Mouse (Mus musculus) lung, adult 2 months (tissue): ENCODE measurements around the gene Tmem178.

Experiments used
- CTCF ChIP-seq: fragments of 200-500 bp; IDR thresholded peaks from 2 replicates; pipeline ENCODE4 v1.5.1; 2011; ENCODE audit warnings: mild to moderate bottlenecking, low read length, control low read depth; ENCODE audit not compliant: insufficient read depth
- POLR2A ChIP-seq: fragments of 200-500 bp; IDR thresholded peaks from 2 replicates; pipeline ENCODE4 v1.6.1; 2011; ENCODE audit warnings: low read depth, mild to moderate bottlenecking, control low read depth, low read length, borderline replicate concordance; ENCODE audit errors: extremely low read depth

GRCm38 (mm10) chr17:80935807-80936519, 8.5 kb upstream of the Tmem178 start:
- no peak for TF ChIP-seq POLR2A
- TF ChIP-seq CTCF = no peak
